Mouse (Mus musculus) ovary, postnatal 36 days (tissue): ENCODE results near the gene Zfp273.
"Not testable (repeated sequence)": the region's sequence is repeated elsewhere in the genome, so short reads cannot be mapped to it uniquely, and the experiment has no call there.

Experiments used
- DNase-seq: peaks from one replicate; pipeline ENCODE4 v3.0.0; 2022; ENCODE audit warnings: low spot score, mixed read lengths

The Zfp273 gene

GRCm38 (mm10) chr13:67867899-67868298, 54.4 kb downstream of the Zfp273 start:
- DNase-seq, result no peak

- not testable (repeated sequence) for DNase-seq
These were observed 62.6 kb downstream of the Zfp273 start for GRCm38 (mm10) chr13:67876049-67876698.
